Mouse (Mus musculus): ENCODE results near the gene Olfr685. TPM values are rescaled to one million over a fixed set of nuclear protein-coding genes. Genes with fewer than 3 reads are reported as not detected.

Olfr685 gene
- polyA plus RNA-seq (2012): not detected in 2 replicates

GRCm38 (mm10) chr7:105185912-105186311, at the start of gene Olfr685:
TSS of gene Olfr685 (minus strand) at chr7:105186012.
- no peak for TF ChIP-seq GATA1 (IDR thresholded peaks at IDR 0.05; ENCODE audit: low read length)

DNA sequence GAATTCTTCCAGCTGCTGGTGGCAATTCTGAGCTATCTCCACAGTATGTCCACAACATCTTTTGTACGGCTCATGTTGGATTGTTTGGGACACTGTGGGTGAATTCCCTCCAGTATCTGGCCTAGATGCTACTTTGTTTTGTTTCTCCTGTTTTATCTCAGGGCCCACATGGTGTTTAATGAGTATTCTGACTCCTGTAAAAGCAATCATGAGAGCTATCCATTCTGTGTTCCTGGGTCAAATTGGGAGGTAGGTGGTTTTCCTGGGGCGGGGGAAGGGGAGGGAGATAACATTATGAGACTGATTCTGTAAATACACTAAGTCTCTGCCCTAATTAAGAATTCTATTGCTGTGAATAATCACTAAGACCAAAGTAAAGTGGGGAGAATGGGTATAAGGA, 43.6 kb upstream of the Olfr685 start:
- no peak for TF ChIP-seq GATA1 (IDR thresholded peaks at IDR 0.05; ENCODE audit: low read length)

- no peak for TF ChIP-seq GATA1 (IDR thresholded peaks at IDR 0.05; ENCODE audit: low read length)
Measured at GRCm38 (mm10) chr7:105228138-105228537, 42.3 kb upstream of the Olfr685 start.

- no peak for TF ChIP-seq GATA1 (IDR thresholded peaks at IDR 0.05; ENCODE audit: low read length)
Measured at GRCm38 (mm10) chr7:105226703-105227102, 40.9 kb upstream of the Olfr685 start.

- TF ChIP-seq GATA1 (IDR thresholded peaks at IDR 0.05; ENCODE audit: low read length): no peak
Measured at GRCm38 (mm10) chr7:105226072-105226471, 40.3 kb upstream of the Olfr685 start.

DNA sequence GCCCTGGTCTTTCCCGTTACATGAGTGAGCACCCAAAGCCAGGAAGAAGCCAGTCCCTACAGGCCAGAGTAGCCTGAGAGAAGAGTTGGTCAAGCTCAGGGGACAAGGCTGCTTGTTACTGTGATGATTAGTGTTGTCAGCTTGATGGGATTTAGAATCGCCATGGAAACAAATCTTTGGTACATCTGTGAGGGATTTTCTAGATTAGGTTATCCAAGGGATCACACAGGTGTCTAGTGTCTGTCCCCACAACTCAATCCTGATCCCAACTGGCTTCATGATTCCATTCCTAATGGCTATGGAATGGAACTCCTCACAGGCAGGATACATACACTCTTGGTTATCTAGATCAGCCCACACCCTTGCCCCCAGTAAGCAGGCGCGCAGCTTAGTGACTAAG, 32.5 kb upstream of the Olfr685 start:
- no peak for TF ChIP-seq GATA1 (IDR thresholded peaks at IDR 0.05; ENCODE audit: low read length)

DNA sequence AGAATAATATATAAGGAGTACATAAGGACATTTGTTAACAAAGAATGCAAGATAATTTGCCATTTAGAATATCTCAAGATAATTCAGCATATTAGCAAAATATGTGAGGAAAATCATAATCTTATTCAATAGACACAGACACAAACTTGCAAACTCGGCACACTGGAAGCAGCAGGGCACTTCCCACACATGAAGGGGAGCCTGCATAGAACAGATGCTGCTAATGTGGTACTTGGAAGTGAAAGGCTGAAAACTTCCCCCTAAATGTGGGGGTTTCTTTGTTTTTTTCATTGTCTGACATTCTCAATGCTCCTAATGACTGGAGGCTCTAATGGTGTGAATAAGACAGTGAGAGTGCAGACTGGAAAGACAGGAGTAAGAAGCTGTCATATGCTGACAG, 28.9 kb upstream of the Olfr685 start:
- no peak for TF ChIP-seq GATA1 (IDR thresholded peaks at IDR 0.05; ENCODE audit: low read length)

DNA sequence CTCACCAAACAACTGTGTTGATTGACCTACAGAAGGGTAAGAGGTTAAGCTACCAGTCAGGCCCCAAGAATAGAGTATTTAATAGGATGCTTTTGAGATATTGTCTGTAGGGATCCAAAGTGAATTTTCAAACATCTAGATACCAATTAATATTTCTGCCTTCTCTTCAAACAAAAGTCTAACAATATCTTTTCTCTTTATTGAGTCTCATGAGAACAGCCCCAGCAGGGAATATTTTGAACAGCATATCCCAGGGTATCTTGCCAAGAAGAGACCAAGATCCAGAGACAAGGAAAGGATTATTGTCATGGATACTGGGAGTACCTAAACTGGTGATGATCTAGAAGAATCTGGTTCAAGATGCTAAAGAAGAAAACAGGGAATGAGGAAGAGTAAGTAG, 21.6 kb upstream of the Olfr685 start, which contains the start of gene Olfr686:
Gene Olfr686, minus strand, starts transcription at position 101 of the 400 bp plus-strand sequence.
- no peak for TF ChIP-seq GATA1 (IDR thresholded peaks at IDR 0.05; ENCODE audit: low read length)

DNA sequence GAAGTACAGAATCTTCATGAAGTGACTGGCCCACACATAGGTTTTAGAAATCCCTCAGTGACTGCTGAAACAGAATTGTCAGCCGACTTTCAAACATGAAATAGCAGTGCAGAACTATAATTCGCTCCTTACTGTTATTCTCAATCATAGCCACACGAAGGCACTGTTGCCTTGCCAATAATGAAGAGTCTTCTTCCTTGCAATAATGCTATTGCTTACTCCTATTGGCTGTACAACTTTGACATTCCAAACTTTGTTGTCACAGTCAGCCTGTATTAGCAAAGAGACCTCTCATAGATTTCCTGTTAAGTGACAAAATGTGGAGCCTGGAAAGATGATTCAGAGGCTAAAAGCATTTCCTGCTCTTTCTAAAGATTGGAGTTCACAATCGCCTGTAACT, 15.0 kb downstream of the Olfr685 start:
- TF ChIP-seq GATA1 (IDR thresholded peaks at IDR 0.05; ENCODE audit: low read length): no peak

- no peak for TF ChIP-seq GATA1 (IDR thresholded peaks at IDR 0.05; ENCODE audit: low read length)
Measured at GRCm38 (mm10) chr7:105163553-105163952, 22.3 kb downstream of the Olfr685 start, which contains the start of gene Olfr684. TSS of gene Olfr684 (minus strand) at chr7:105163653.

DNA sequence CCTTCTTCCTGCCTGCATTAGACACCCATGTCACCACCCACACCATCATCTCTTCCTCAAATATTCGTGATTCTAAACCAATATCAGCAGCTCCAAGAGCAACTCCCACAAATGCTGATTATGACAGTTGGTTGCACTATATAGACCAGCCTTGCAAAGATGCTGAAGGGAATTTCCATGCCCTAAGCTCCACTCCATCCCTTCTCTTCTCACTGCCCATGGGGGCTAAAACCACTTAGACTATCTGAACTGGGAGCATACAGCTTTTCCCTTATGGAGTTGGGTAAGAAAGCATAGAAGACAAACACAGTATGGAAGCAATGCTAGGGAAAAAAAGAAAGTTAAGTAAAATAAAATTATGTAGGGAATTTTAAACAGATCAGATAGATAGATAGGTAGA, 38.9 kb downstream of the Olfr685 start, which contains the start of gene Olfr683:
Gene Olfr683, minus strand, starts transcription at position 101 of the 400 bp plus-strand sequence.
- no peak for TF ChIP-seq GATA1 (IDR thresholded peaks at IDR 0.05; ENCODE audit: low read length)

DNA sequence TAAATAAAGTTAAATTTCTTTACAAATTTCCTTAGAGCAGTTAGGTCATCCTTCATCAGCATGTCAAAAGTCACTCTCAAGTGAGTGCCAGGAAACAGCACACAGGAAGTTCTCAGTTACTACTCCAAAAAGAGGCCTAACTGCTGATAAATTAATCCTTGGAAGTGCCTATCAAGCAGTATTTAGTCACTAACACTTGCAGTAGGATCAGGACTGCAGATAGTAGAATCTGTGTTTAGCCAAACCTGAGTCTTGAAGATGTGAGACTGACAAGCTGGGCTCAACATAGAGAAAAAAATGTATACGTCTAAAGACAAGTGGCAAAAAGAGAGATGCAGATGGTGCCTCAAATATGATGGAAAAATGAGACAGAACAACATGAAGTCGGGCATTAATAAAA, 44.5 kb downstream of the Olfr685 start:
- no peak for TF ChIP-seq GATA1 (IDR thresholded peaks at IDR 0.05; ENCODE audit: low read length)

Other genes with a start within 250 kb of the Olfr685 start
- not detected in 2 replicates for gene Olfr670, start 223.4 kb downstream of the Olfr685 start, polyA plus RNA-seq (2012)
- not detected in 2 replicates for gene Olfr671, start 206.9 kb downstream of the Olfr685 start, polyA plus RNA-seq (2012)
- gene Olfr672, start 184.0 kb downstream of the Olfr685 start, polyA plus RNA-seq (2012): not detected in 2 replicates
- not detected in 2 replicates for gene Olfr675, start 157.6 kb downstream of the Olfr685 start, polyA plus RNA-seq (2012)
- not detected in 2 replicates for gene Olfr676, start 153.3 kb downstream of the Olfr685 start, polyA plus RNA-seq (2012)
- gene Olfr677, start 134.6 kb downstream of the Olfr685 start, polyA plus RNA-seq (2012): not detected in 2 replicates
- not detected in 2 replicates for gene Olfr678, start 121.5 kb downstream of the Olfr685 start, polyA plus RNA-seq (2012)
- not detected in 2 replicates for gene Olfr679, start 104.8 kb downstream of the Olfr685 start, polyA plus RNA-seq (2012)
- not detected in 2 replicates for gene Olfr680-ps1, start 93.2 kb downstream of the Olfr685 start, polyA plus RNA-seq (2012)
- not detected in 2 replicates for gene Olfr681, start 69.2 kb downstream of the Olfr685 start, polyA plus RNA-seq (2012)
- gene Olfr683, start 39.0 kb downstream of the Olfr685 start, polyA plus RNA-seq (2012): not detected in 2 replicates
- gene Olfr684, start 22.4 kb downstream of the Olfr685 start, polyA plus RNA-seq (2012): not detected in 2 replicates
- gene Olfr686, start 21.5 kb upstream of the Olfr685 start, polyA plus RNA-seq (2012): not detected in 2 replicates
- gene Olfr688, start 102.1 kb upstream of the Olfr685 start, polyA plus RNA-seq (2012): not detected in 2 replicates
- not detected in 2 replicates for gene Olfr689, start 125.2 kb upstream of the Olfr685 start, polyA plus RNA-seq (2012)
- gene Olfr690, start 148.1 kb upstream of the Olfr685 start, polyA plus RNA-seq (2012): not detected in 2 replicates
- gene Olfr691, start 156.3 kb upstream of the Olfr685 start, polyA plus RNA-seq (2012): not detected in 2 replicates
- gene Olfr692, start 182.2 kb upstream of the Olfr685 start, polyA plus RNA-seq (2012): not detected in 2 replicates
- gene Gm5901, start 189.0 kb upstream of the Olfr685 start, polyA plus RNA-seq (2012): not detected in 2 replicates
- gene Fam160a2, start 214.0 kb upstream of the Olfr685 start, polyA plus RNA-seq (2012): 41.2 TPM in 2 replicates
- gene Cnga4, start 218.6 kb upstream of the Olfr685 start, polyA plus RNA-seq (2012): not detected in 2 replicates
- gene Cckbr, start 239.7 kb upstream of the Olfr685 start, polyA plus RNA-seq (2012): not detected in 2 replicates

All from G1E-ER4 (cell line).